Mouse (Mus musculus) small intestine, adult 2 months (tissue): Measurements from ENCODE around the gene Svs1.

ENCODE experiments used
- CTCF ChIP-seq: fragments of 200-500 bp; IDR thresholded peaks from 2 replicates; pipeline ENCODE4 v1.5.1; 2012; ENCODE audit warnings: low read depth, mild to moderate bottlenecking, control low read depth, inconsistent platforms, low read length, moderate library complexity, mixed read lengths; ENCODE audit not compliant: insufficient replicate concordance, insufficient read length; ENCODE audit errors: extremely low read depth
- POLR2A ChIP-seq: fragments of 200-500 bp; IDR thresholded peaks from 2 replicates; pipeline ENCODE4 v1.6.1; 2012; ENCODE audit warnings: low read depth, mild to moderate bottlenecking, control low read depth, inconsistent platforms, low read length, moderate library complexity

- TF ChIP-seq CTCF (no peak), POLR2A (no peak)
Observed at GRCm38 (mm10) chr6:48954211-48954610, 32.5 kb upstream of the Svs1 start.
